Mouse (Mus musculus) forebrain, embryonic 14.5 days (tissue): ENCODE data around the gene Dapl1. TPM values are rescaled to one million over a fixed set of nuclear protein-coding genes. Genes with fewer than 3 reads are reported as not detected.

ENCODE experiments used
- ATAC-seq: fragments of 200-750 bp; cut with Nextera tagmentation; 2 replicates; pipeline ENCODE4 v1.8.0; 2017; ENCODE audit warnings: mild to moderate bottlenecking, moderate library complexity
- DNase-seq: peaks from one replicate; pipeline ENCODE4 v3.0.0-alpha.2; 2015; ENCODE audit warnings: low spot score
- H3K27ac ChIP-seq: fragments of 300-500 bp; sonication (generic); 2 replicates; pipeline ENCODE4 v1.5.1; 2014; ENCODE audit warnings: low read depth, mild to moderate bottlenecking, control low read depth, low read length, moderate library complexity
- H3K27me3 ChIP-seq: fragments of 300-500 bp; sonication (generic); replicated peaks from 2 replicates; pipeline ENCODE4 v1.6.1; 2014; ENCODE audit warnings: low read length, control low read depth, mixed read lengths; ENCODE audit not compliant: control insufficient read depth, insufficient read depth
- H3K36me3 ChIP-seq: fragments of 300-500 bp; sonication (generic); 2 replicates; pipeline ENCODE4 v1.6.1; 2014; ENCODE audit warnings: low read length, control low read depth; ENCODE audit not compliant: control insufficient read depth, insufficient read depth
- H3K4me1 ChIP-seq: fragments of 300-500 bp; sonication (generic); 2 replicates; pipeline ENCODE4 v1.6.1; 2014; ENCODE audit warnings: antibody characterized with exemption, low read length, control low read depth; ENCODE audit not compliant: control insufficient read depth, insufficient read depth
- H3K4me2 ChIP-seq: fragments of 300-500 bp; sonication (generic); 2 replicates; pipeline ENCODE4 v1.6.1; 2014; ENCODE audit warnings: mild to moderate bottlenecking, control low read depth, low read length
- H3K4me3 ChIP-seq: fragments of 300-500 bp; sonication (generic); 2 replicates; pipeline ENCODE4 v1.5.1; 2014; ENCODE audit warnings: low read depth, low read length, control low read depth
- H3K9ac ChIP-seq: fragments of 300-500 bp; sonication (generic); 2 replicates; pipeline ENCODE4 v1.6.1; 2014; ENCODE audit warnings: mild to moderate bottlenecking, low read length, control low read depth, moderate library complexity
- H3K9me3 ChIP-seq: fragments of 300-500 bp; sonication (generic); replicated peaks from 2 replicates; pipeline ENCODE4 v1.6.1; 2016; ENCODE audit warnings: low read length, control low read depth, mixed read lengths; ENCODE audit not compliant: control insufficient read depth
- WGBS: fragments of 180-500 bp; shearing (Covaris S2); extraction: QIAGEN DNeasy Blood & Tissue Kit; methylation state at CpG from one replicate; pipeline ENCODE4 v1.1.7; 2014; 5-methylcytosine and 5-hydroxymethylcytosine counted together
- polyA plus RNA-seq: library from polyadenylated mRNA; unstranded; fragments of >200 nt; fragmentation: Nextera tagmentation; extraction: Ambion mirVana; gene quantifications from 2 replicates; pipeline ENCODE4 v1.2.1, GENCODE M21; 2014

The Dapl1 gene
- 0.66 and 1.3 TPM in 2 replicates for polyA plus RNA-seq

DNA sequence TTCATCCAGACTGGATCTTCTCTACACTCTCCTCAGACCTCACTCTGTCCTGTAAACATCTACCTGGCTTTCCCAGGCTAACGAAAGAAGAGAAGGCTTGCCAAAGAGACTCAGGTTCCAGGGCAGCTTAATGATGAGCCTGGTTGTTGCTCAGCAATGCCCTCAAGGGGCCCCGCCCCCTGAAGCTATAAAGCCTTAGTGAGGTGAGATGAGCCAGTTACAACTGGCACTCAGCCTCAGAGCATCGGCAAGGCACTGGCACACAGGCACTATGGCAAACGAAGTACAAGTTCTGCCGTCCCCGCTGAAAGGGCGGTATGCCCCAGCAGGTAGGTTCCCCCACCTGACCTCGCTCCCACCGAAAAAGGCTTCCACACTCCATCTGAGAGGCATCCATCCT, at the start of gene Dapl1:
Gene Dapl1, plus strand, starts transcription at position 216 of the 400 bp plus-strand sequence.
- Histone ChIP-seq H3K36me3 (no peaks in the 10 kb centered on the region), H3K4me3 (no peak within 1 kb of the TSS), H3K27me3 (no peaks in the 10 kb centered on the region), H3K27ac (no peak within 1 kb of the TSS), H3K4me2 (no peak within 1 kb of the TSS), H3K9me3 (no peaks in the 10 kb centered on the region), H3K4me1 (no peaks in the 10 kb centered on the region), H3K9ac (no peak within 1 kb of the TSS)
- ATAC-seq (0 out of 2 replicates have a peak, but pooled peaks have one; percentile 18), DNase-seq (peak; percentile 67)
- 55% methylated on average over 9 of the region's 9 CpGs for WGBS

DNA sequence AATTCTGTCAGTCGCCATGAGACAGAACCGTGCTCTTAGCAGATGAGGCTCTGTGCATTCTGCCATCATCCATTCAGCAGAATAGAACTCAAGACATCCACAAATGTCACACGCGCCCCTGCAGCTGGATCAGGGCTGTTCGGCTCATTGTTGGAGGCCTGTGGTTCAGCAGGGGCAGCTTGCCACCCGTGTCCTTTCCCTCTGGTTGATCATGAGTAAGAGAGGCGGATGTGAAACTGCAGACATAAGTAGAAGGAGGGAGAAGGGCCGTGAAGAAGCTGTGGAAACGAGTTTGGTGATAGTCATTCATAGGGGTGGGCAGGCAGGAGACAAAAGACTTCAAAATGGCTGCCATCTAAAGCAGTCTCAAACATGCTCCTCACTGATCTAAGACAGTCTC, 49.6 kb upstream of the Dapl1 start:
- ATAC-seq (no peak), DNase-seq (no peak)
- WGBS = 94% methylated on average over 9 of the region's 9 CpGs
- H3K27me3 ChIP-seq = no peaks in the 10 kb centered on the region
- no peak overlapping the region for H3K4me3 ChIP-seq
- no peaks in the 10 kb centered on the region for H3K9me3 ChIP-seq
- H3K9ac ChIP-seq = no peak overlapping the region
- peaks cover 7% of the 10 kb centered on the region for H3K4me1 ChIP-seq
- no peak overlapping the region for H3K4me2 ChIP-seq
- H3K36me3 ChIP-seq = no peaks in the 10 kb centered on the region
- no peak overlapping the region for H3K27ac ChIP-seq

DNA sequence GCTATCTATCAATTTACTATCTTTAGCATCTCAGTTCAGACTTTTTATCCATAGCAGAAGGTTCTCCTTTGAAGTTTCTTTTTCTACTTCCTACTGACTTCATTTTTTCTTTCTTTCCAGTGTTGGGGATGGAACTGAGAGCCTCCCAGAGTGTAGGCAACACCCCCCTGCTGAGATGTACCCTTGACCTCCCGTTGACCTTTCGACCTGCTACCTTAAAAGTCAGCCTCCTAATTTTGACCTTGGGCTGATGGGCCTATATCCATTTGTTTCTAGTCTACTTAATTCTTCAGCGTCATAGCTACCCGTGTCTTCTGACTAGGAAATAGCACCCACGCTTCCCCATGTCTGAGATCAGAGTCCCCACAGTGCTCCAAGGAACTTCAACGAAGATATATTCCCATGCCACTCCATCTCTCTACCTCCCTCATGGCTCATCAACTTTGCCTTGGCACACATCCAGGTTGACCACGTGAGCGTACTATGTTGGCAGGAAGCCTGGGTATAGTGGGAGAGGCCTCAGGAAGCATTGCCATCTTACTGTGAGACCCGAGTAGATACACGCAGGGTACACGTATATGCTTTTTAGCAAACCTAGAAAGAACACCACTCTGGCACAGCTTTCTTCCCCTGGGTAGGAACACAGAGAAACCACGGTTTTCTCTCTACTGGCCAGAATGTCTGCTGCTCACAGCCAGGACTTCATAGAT, 46.6 kb upstream of the Dapl1 start:
- no peak overlapping the region for H3K4me3 ChIP-seq
- H3K9ac ChIP-seq = no peak overlapping the region
- H3K36me3 ChIP-seq = no peaks in the 10 kb centered on the region
- no peaks in the 10 kb centered on the region for H3K9me3 ChIP-seq
- no peak overlapping the region for H3K27ac ChIP-seq
- H3K27me3 ChIP-seq = no peaks in the 10 kb centered on the region
- 56% methylated on average over 12 of the region's 12 CpGs for WGBS
- DNase-seq (peak; percentile 91), ATAC-seq (peak; percentile 89)
- peak overlapping the region; percentile 46 for H3K4me2 ChIP-seq
- H3K4me1 ChIP-seq = peaks cover 7% of the 10 kb centered on the region

DNA sequence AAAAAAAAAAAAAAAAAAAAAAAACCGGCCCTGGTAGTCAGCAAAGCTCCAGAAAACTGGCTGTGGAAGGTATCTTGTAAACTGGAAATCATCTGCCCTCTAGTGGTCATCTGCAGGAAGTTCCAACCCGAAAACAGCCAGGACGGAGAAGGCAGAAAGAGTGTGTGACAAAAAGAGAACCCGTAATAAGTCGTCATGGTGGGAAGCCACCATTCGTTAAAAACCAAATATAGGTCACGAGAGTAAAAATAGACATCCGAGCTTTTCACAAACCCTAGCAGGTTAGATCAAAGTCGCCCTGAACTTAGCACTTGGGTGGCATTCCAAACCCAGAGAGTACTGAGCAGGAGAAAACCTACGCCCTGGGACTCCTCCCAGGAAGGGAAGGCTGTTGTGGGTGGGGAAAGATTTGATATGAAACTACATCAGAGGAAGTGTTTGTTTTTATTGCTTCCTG, 45.9 kb upstream of the Dapl1 start:
- Histone ChIP-seq H3K36me3 (no peaks in the 10 kb centered on the region), H3K27ac (no peak overlapping the region), H3K4me3 (no peak overlapping the region), H3K27me3 (no peaks in the 10 kb centered on the region), H3K9ac (no peak overlapping the region), H3K9me3 (no peaks in the 10 kb centered on the region), H3K4me2 (peak overlapping the region; percentile 46), H3K4me1 (peaks cover 7% of the 10 kb centered on the region)
- DNase-seq = peak; percentile 93
- WGBS = 16% methylated on average over 10 of the region's 10 CpGs
- ATAC-seq = peak; percentile 80

DNA sequence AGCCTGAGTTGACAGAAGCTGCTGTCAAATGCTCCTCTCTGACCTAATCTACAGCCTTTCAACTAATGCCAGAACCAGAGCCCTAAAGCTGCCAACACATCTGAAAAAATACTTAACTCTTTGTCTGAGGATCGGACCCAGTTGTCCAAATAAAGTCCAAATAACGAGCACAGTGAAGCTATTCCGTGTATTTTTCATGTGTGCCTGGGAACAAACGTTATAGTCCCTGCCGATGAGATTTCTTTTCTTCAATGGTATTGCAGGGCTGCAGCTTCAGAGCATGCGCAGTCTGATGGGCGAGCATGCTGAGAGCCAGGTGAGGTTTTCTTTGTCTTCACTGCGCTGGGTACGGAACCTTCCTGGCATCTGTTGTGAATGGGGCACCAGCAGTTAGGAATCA, 44.6 kb upstream of the Dapl1 start:
- no peak overlapping the region for H3K4me3 ChIP-seq
- no peak overlapping the region for H3K27ac ChIP-seq
- H3K9me3 ChIP-seq = no peaks in the 10 kb centered on the region
- DNase-seq (no peak), ATAC-seq (no peak)
- H3K36me3 ChIP-seq = no peaks in the 10 kb centered on the region
- H3K9ac ChIP-seq = no peak overlapping the region
- H3K27me3 ChIP-seq = no peaks in the 10 kb centered on the region
- 56% methylated on average over 9 of the region's 9 CpGs for WGBS
- H3K4me2 ChIP-seq = no peak overlapping the region
- H3K4me1 ChIP-seq = peaks cover 7% of the 10 kb centered on the region

DNA sequence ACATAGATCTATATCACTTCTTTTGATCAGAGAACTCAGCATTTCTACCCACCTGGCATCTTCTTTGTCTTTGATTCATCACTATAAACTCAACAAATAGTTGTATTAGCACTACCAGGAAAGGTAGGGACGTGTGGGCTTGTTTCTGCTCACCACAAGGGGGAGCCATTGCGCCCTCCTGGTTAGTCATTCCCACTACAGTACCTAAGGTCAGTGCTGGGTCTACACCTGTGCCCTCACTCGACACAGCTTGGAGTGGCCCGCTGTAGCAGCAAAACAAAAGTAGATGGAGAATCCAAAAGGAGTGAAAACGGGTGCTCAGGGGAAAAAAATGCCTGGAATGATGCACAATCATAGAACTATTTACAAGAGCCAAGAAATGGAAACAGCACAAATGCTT, 44.0 kb upstream of the Dapl1 start:
- H3K4me1 ChIP-seq = peaks cover 7% of the 10 kb centered on the region
- 0 out of 2 replicates have a peak, but pooled peaks have one; percentile 44 for ATAC-seq
- H3K27me3 ChIP-seq = no peaks in the 10 kb centered on the region
- H3K4me2 ChIP-seq = no peak overlapping the region
- H3K27ac ChIP-seq = no peak overlapping the region
- no peak overlapping the region for H3K4me3 ChIP-seq
- peak; percentile 36 for DNase-seq
- H3K9me3 ChIP-seq = no peaks in the 10 kb centered on the region
- WGBS = 38% methylated on average over 5 of the region's 5 CpGs
- H3K9ac ChIP-seq = no peak overlapping the region
- no peaks in the 10 kb centered on the region for H3K36me3 ChIP-seq

DNA sequence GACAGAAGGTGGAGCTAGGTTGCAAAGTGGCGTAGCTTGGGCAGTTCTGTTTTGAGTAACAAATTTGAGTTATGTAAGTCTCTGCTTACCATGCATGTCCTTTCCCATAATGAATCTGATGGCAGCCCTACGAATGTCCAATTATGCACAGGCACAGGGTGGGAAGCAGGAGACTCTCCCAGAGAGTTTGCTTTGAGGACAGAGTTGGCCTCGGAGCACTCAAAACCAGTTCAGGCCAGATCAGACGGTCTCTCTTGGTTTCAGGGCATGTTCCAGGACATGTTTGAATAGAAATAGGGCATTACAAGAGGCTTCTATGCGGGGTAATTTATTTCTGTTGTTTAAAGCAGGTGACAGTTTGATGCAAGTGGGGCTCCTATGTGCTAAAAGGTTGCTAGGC, 42.8 kb upstream of the Dapl1 start:
- H3K4me1 ChIP-seq = peaks cover 7% of the 10 kb centered on the region
- H3K4me3 ChIP-seq = no peak overlapping the region
- H3K4me2 ChIP-seq = no peak overlapping the region
- DNase-seq = no peak
- no peaks in the 10 kb centered on the region for H3K9me3 ChIP-seq
- WGBS = 84% methylated on average over 5 of the region's 5 CpGs
- no peak for ATAC-seq
- H3K27me3 ChIP-seq = no peaks in the 10 kb centered on the region
- H3K27ac ChIP-seq = no peak overlapping the region
- no peak overlapping the region for H3K9ac ChIP-seq
- no peaks in the 10 kb centered on the region for H3K36me3 ChIP-seq

DNA sequence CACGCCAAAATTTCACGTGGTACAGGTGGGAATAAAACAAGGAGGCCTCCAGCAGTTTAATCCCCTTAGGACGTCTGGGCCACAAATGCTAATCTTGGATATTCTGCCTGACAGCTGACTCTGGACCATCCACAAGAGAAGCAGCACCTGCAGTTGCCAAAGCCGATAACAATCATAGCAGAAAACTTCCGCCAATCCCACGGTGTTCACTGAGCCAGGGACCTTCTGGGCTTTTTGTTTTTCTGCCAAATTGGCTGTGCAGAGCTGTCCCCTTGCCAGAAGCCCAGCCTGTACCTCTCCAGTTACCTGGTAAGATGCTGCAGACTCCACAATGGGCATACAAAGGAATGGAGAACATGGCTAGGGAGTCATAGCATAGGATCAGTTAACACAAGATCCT, 37.8 kb upstream of the Dapl1 start:
- H3K9ac ChIP-seq = no peak overlapping the region
- no peak overlapping the region for H3K4me3 ChIP-seq
- no peaks in the 10 kb centered on the region for H3K27me3 ChIP-seq
- H3K9me3 ChIP-seq = no peaks in the 10 kb centered on the region
- no peak overlapping the region for H3K27ac ChIP-seq
- DNase-seq (peak; percentile 24), ATAC-seq (peak; percentile 29)
- WGBS = 41% methylated on average over 6 of the region's 6 CpGs
- no peaks in the 10 kb centered on the region for H3K36me3 ChIP-seq
- no peak overlapping the region for H3K4me2 ChIP-seq
- H3K4me1 ChIP-seq = no peaks in the 10 kb centered on the region

DNA sequence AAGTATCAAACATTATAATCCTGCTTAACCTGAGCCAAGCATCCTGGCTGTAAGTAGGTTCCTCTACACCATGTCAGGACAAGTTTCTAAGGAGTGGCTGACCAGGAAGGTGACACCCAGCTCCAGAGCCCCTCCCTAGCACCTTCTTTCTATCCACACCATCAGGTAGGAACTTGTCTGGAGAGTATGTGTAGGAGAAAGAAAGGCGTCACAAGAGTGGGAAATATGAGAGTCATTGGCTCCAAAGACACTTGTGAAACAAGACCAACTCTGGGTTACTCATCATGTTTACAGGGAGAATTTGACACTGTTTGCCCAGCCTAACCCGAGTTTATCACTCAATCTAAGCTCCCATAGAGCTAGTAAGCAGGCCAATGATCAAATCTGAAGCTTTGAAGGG, 36.7 kb upstream of the Dapl1 start:
- Histone ChIP-seq H3K4me3 (no peak overlapping the region), H3K4me1 (no peaks in the 10 kb centered on the region), H3K4me2 (no peak overlapping the region), H3K27ac (no peak overlapping the region), H3K27me3 (no peaks in the 10 kb centered on the region), H3K9ac (no peak overlapping the region), H3K36me3 (no peaks in the 10 kb centered on the region), H3K9me3 (no peaks in the 10 kb centered on the region)
- 84% methylated on average over 2 of the region's 2 CpGs for WGBS
- DNase-seq (no peak), ATAC-seq (no peak)
